Mouse (Mus musculus) testis, adult 2 months (tissue): ENCODE measurements around the gene Epm2a.

Experiments used
- CTCF ChIP-seq: fragments of 200-500 bp; IDR thresholded peaks from 2 replicates; pipeline ENCODE4 v1.5.1; 2012; ENCODE audit warnings: low read depth, mild to moderate bottlenecking, inconsistent platforms, low read length, moderate library complexity; ENCODE audit not compliant: control insufficient read depth, insufficient read depth, insufficient replicate concordance
- POLR2A ChIP-seq: fragments of 200-500 bp; IDR thresholded peaks from 2 replicates; pipeline ENCODE4 v1.6.1; 2012; ENCODE audit warnings: low read depth, mild to moderate bottlenecking, inconsistent platforms, low read length, moderate library complexity; ENCODE audit not compliant: control insufficient read depth

DNA sequence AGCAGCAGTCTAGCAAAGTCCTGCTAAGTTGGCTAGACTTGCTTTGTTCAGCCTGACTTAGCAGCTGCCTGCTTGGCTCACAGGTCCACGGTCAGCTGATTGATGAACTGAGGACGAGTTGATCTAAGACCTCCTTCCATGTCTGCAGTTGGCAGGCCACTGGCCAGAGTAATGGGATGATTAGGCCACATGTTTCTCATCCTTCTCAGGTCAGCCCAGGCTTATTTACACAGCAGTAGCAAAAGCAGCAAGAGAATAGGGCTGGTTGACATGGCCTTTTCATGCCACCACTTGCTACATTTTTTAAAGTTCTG, 37.2 kb upstream of the Epm2a start:
- no peak for TF ChIP-seq CTCF
- no peak for TF ChIP-seq POLR2A
